Mouse (Mus musculus) bone marrow, adult 2 months (tissue): ENCODE results near the gene Btn1a1. TPM values are rescaled to one million over a fixed set of nuclear protein-coding genes. Genes with fewer than 3 reads are reported as not detected.

Experiments used
- H3K27ac ChIP-seq: fragments of 200-500 bp; 2 replicates; pipeline ENCODE4 v1.5.1; 2012; ENCODE audit warnings: low read depth, mild to moderate bottlenecking, control low read depth, inconsistent platforms, low read length; ENCODE audit not compliant: control insufficient read depth, poor library complexity, insufficient read depth
- H3K4me1 ChIP-seq: fragments of 200-500 bp; 2 replicates; pipeline ENCODE4 v1.6.1; 2011; ENCODE audit warnings: low read length; ENCODE audit not compliant: control insufficient read depth, insufficient read depth
- H3K4me3 ChIP-seq: fragments of 200-500 bp; replicated peaks from 2 replicates; pipeline ENCODE3; 2011; ENCODE audit warnings: mild to moderate bottlenecking, low read depth, low read length, control low read depth; ENCODE audit not compliant: control insufficient read depth
- CTCF ChIP-seq: fragments of 200-500 bp; IDR thresholded peaks from 2 replicates; pipeline ENCODE4 v1.5.1; 2011; ENCODE audit warnings: low read length, control low read depth; ENCODE audit not compliant: control insufficient read depth, insufficient read depth
- POLR2A ChIP-seq: fragments of 200-500 bp; IDR thresholded peaks from 2 replicates; pipeline ENCODE4 v1.6.1; 2011; ENCODE audit warnings: low read depth, mild to moderate bottlenecking, control low read depth, low read length, borderline replicate concordance; ENCODE audit not compliant: control insufficient read depth
- WGBS: fragments of 180-500 bp; shearing (Covaris S2); methylation state at CpG from one replicate; pipeline ENCODE4 v1.1.7; 2018; 5-methylcytosine and 5-hydroxymethylcytosine counted together
- polyA plus RNA-seq: library from polyadenylated mRNA; stranded (reverse); fragments of >200 nt; gene quantifications from 2 replicates; pipeline ENCODE4 v1.2.4, GENCODE M21; 2011; ENCODE audit warnings: low replicate concordance; ENCODE audit not compliant: missing spikeins, insufficient read depth, insufficient read length

Btn1a1 gene
- polyA plus RNA-seq, 1 experiment, result 0.87 TPM

DNA sequence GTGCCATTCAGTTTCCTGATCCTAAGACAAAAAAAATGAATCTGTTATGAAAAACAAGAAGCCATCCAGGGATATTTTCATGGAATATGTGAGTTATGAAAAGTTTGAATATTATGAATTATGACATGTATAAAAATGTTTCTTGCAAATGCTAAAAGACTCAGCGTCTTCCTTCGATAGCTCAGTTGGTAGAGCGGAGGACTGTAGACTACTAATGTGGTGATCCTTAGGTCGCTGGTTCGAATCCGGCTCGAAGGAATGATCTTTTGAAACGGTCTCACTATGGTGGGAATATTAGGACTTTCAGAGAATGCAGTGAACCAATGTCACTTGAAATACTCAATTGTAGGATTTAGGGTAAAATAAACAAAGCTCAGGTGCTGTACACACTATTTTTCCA, 39.4 kb downstream of the Btn1a1 start:
- H3K27ac ChIP-seq, result no peak overlapping the region
- no peaks in the 10 kb centered on the region for H3K4me1 ChIP-seq
- TF ChIP-seq POLR2A (no peak), CTCF (no peak)
- 74% methylated on average over 8 of the region's 8 CpGs for whole genome bisulfite sequencing
- H3K4me3 ChIP-seq, result no peak overlapping the region

DNA sequence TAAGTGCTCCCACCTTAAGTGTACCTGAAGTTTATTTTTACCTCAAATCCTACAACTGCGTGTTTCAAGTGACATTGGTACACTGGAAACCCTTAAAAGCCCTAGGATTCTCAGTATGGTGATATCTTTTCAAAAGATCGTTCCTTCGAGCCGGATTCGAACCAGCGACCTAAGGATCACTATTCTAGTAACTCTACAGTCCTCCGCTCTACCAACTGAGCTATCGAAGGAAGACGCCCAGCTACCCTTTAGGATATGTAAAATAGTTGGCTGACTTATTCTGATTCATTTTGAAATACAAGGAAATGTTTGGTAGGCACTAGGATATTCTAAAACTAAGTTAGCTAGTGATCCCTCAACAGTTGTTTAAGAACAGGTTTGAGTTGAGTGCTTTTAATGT, 40.2 kb downstream of the Btn1a1 start:
- no peak overlapping the region for H3K4me3 ChIP-seq
- WGBS, result 28% methylated on average over 9 of the region's 9 CpGs
- no peak overlapping the region for H3K27ac ChIP-seq
- TF ChIP-seq CTCF (no peak), POLR2A (no peak)
- no peaks in the 10 kb centered on the region for H3K4me1 ChIP-seq

GRCm38 (mm10) chr13:23424494-23425325, 41.0 kb downstream of the Btn1a1 start:
- TF ChIP-seq POLR2A (no peak), CTCF (peak; percentile 96)
- 7% methylated on average over 25 of the region's 25 CpGs for WGBS
- no peak overlapping the region for H3K27ac ChIP-seq
- H3K4me3 ChIP-seq, result peak overlapping the region; percentile 52
- H3K4me1 ChIP-seq, result no peaks in the 10 kb centered on the region

GRCm38 (mm10) chr13:23424052-23424380, 41.7 kb downstream of the Btn1a1 start:
- WGBS, result 1% methylated on average over 7 of the region's 7 CpGs
- Histone ChIP-seq H3K4me1 (no peaks in the 10 kb centered on the region), H3K27ac (no peak overlapping the region), H3K4me3 (peak overlapping the region; percentile 97)
- TF ChIP-seq POLR2A (no peak), CTCF (no peak)

GRCm38 (mm10) chr13:23423286-23424051, 42.2 kb downstream of the Btn1a1 start, which contains the start of gene Abt1:
Gene Abt1, minus strand, starts transcription at chr13:23423866.
- WGBS, result 1% methylated on average over 48 of the region's 48 CpGs
- Histone ChIP-seq H3K27ac (peak within 1 kb of the TSS; percentile 74), H3K4me3 (peak within 1 kb of the TSS; percentile 97), H3K4me1 (no peaks in the 10 kb centered on the region)
- TF ChIP-seq POLR2A, result no peak; the same call in 1 of the 2 replicates
- TF ChIP-seq CTCF, result peak; percentile 11; the same call in 1 of the 2 replicates

- no peak overlapping the region for H3K27ac ChIP-seq
- 88% methylated on average over 16 of the region's 16 CpGs for WGBS
- TF ChIP-seq POLR2A, result no peak
- no peak for TF ChIP-seq CTCF
- no peak overlapping the region for H3K4me3 ChIP-seq
- H3K4me1 ChIP-seq, result no peaks in the 10 kb centered on the region
Measured at GRCm38 (mm10) chr13:23422351-23422750, 43.4 kb downstream of the Btn1a1 start.

GRCm38 (mm10) chr13:23412630-23413521, 52.8 kb downstream of the Btn1a1 start:
- Histone ChIP-seq H3K4me1 (no peaks in the 10 kb centered on the region), H3K4me3 (peak overlapping the region; percentile 24), H3K27ac (no peak overlapping the region)
- WGBS, result 9% methylated on average over 28 of the region's 28 CpGs
- TF ChIP-seq CTCF (no peak), POLR2A (no peak)
